Mouse (Mus musculus): Measurements from ENCODE around the gene A930004D18Rik.
"Not testable (repeated sequence)": the region's sequence is repeated elsewhere in the genome, so short reads cannot be mapped to it uniquely, and the experiment has no call there.

A930004D18Rik gene

DNA sequence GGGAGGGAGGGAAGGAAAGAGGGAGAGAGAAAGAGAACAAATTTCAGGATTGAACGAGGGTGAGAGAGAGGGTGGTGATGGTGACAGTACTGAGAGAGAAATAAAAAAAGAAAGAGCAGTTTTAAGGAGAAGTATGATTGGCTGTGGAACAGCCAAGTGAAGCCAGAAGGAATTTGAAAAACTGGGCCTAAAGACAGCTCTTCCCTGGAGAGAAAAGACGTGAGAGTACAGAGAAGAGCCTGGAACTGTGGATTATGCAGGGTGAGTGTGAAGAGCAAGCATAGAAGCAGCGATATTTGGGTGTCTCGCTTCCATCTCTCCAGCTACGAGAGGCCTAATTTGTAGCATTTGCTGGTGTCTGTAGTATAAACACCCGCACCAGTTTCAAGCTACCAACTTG lies 26.3 kb downstream of the A930004D18Rik start:
- no peak for DNase-seq (ENCODE audit: low spot score in 2 of 2)

- DNase-seq (ENCODE audit: low spot score in 2 of 2), result no peak
These were observed 32.4 kb downstream of the A930004D18Rik start for GRCm38 (mm10) chr2:18005137-18005536.

- no peak for DNase-seq (ENCODE audit: low spot score in 2 of 2)
These were observed 33.3 kb downstream of the A930004D18Rik start for GRCm38 (mm10) chr2:18004286-18004685.

GRCm38 (mm10) chr2:18002306-18002705 lies 35.2 kb downstream of the A930004D18Rik start:
- DNase-seq (ENCODE audit: low spot score in 2 of 2), result no peak

DNA sequence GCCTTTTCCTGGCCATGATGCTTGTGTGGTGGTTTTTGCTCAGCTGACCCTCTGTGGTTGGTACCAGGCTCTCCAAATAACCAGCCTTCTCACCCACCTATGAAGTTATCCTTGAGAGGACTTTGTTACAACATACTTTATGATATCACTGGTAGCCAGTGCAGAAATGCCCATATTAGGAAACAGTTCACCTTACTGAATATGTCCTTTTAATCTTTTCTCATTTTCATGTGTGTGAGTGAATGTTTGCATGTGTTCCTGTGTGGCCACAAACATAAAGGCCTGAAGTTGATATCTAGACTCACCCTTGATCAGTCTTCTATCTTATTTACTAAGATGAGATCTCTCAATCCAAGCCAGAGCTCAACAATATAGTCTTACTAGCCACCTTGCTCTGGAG lies 40.7 kb downstream of the A930004D18Rik start, which contains the start of gene H2al2a:
Gene H2al2a, minus strand, starts transcription at position 101 of the 400 bp plus-strand sequence.
- DNase-seq (ENCODE audit: low spot score in 2 of 2), result no peak

- no peak for DNase-seq (ENCODE audit: low spot score in 2 of 2)
These were observed 48.0 kb downstream of the A930004D18Rik start for GRCm38 (mm10) chr2:17989562-17989961.

GRCm38 (mm10) chr2:17989115-17989514 lies 48.4 kb downstream of the A930004D18Rik start:
- DNase-seq (ENCODE audit: low spot score in 2 of 2), result no peak

DNA sequence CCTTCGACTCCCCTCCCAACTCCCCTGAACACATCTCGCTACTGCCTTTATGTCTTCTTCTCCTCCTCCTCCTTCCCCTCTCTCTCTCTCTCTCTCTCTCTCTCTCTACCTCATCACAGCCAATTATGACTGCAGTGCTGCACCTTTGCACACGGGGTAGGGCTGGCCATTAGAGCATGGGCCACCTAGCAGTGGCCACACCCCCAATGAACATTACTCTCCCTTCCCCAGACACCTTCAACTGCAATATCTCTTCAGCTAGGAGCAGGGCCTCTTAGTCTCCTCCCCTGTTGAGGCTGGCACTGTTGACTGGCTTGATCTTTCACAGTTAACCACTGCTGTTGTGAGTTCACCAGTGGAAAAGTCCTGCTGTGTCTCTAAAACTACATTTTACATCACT lies 50.8 kb downstream of the A930004D18Rik start:
- DNase-seq (ENCODE audit: low spot score in 2 of 2), result no peak

DNA sequence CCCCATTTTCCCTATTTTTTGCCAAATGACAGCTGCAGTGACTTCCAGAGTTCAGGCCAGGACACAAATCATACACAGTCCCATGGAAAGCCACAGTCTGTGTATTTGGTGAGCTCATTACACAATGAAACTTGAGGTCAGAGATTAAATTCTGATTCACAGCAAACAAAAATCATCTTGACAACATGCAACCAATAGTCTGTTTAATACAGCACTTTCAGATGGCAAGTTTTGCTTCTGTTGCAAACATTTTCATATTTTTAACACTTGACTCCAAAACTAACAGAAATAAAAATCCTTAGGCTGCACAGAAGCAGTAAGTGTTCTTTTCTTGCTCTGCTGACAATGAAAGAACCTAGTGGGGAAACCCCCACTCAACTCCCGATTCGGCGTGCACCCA lies 52.8 kb downstream of the A930004D18Rik start:
- no peak for DNase-seq (ENCODE audit: low spot score in 2 of 2)

- no peak for DNase-seq (ENCODE audit: low spot score in 2 of 2)
These were observed 54.8 kb downstream of the A930004D18Rik start for GRCm38 (mm10) chr2:17982747-17983146.

- DNase-seq (ENCODE audit: low spot score in 2 of 2), result no peak
These were observed 58.8 kb downstream of the A930004D18Rik start for GRCm38 (mm10) chr2:17978706-17979105.

DNA sequence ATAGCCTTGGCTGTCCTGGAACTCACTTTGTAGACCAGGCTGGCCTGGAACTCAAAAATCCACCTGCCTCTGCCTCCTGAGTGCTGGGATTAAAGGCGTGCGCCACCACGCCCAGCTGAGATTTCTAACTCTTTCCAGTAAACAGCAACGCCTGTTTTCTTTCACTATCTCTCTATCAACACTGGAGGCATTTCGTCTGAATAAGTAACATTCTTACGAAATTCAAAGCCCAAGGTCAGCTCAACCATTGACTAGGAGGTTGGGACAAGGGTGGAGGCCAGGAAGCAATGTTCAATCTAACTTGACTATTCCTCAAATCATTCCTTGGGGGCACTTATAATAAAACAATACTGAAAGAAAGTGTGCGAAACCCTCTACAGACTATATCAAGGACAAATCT lies 59.3 kb downstream of the A930004D18Rik start:
- DNase-seq (ENCODE audit: low spot score in 2 of 2), result not testable (repeated sequence)

- DNase-seq (ENCODE audit: low spot score in 2 of 2), result not testable (repeated sequence)
These were observed 59.9 kb downstream of the A930004D18Rik start for GRCm38 (mm10) chr2:17977645-17978044.

- DNase-seq (ENCODE audit: low spot score in 2 of 2), result no peak
These were observed 61.8 kb downstream of the A930004D18Rik start for GRCm38 (mm10) chr2:17975601-17976327.

Data from frontal cortex, postnatal 14 days (tissue).